Mouse (Mus musculus) limb, embryonic 14.5 days (tissue): ENCODE data around the gene Arhgap17. TPM values are rescaled to one million over a fixed set of nuclear protein-coding genes. Genes with fewer than 3 reads are reported as not detected.

Source experiments
- ATAC-seq: fragments of 200-750 bp; cut with Nextera tagmentation; 2 replicates; pipeline ENCODE4 v1.8.0; 2017; ENCODE audit warnings: low read depth, moderate number of reproducible peaks, moderate TSS enrichment; ENCODE audit not compliant: low FRiP score
- DNase-seq: peaks from one replicate; pipeline ENCODE4 v3.0.0-alpha.2; 2015; ENCODE audit warnings: low spot score
- H3K27ac ChIP-seq: fragments of 300-500 bp; sonication (generic); replicated peaks from 2 replicates; pipeline ENCODE4 v1.5.1; 2014; ENCODE audit warnings: low read depth, mild to moderate bottlenecking, low read length, moderate library complexity, mixed read lengths
- H3K27me3 ChIP-seq: fragments of 300-500 bp; sonication (generic); 2 replicates; pipeline ENCODE4 v1.6.1; 2014; ENCODE audit warnings: low read length, mixed read lengths; ENCODE audit not compliant: control insufficient read depth, insufficient read depth
- H3K36me3 ChIP-seq: fragments of 300-500 bp; sonication (generic); 2 replicates; pipeline ENCODE4 v1.6.1; 2014; ENCODE audit warnings: mild to moderate bottlenecking, low read length, moderate library complexity, mixed read lengths; ENCODE audit not compliant: control insufficient read depth, insufficient read depth
- H3K4me1 ChIP-seq: fragments of 300-500 bp; sonication (generic); 2 replicates; pipeline ENCODE4 v1.6.1; 2014; ENCODE audit warnings: antibody characterized with exemption, low read length, mixed read lengths; ENCODE audit not compliant: control insufficient read depth, insufficient read depth
- H3K4me2 ChIP-seq: fragments of 300-500 bp; sonication (generic); replicated peaks from 2 replicates; pipeline ENCODE4 v1.6.1; 2014; ENCODE audit warnings: low read depth, mild to moderate bottlenecking, low read length, moderate library complexity; ENCODE audit not compliant: severe bottlenecking
- H3K4me3 ChIP-seq: fragments of 300-500 bp; sonication (generic); replicated peaks from 2 replicates; pipeline ENCODE4 v1.5.1; 2014; ENCODE audit warnings: low read length
- H3K9ac ChIP-seq: fragments of 300-500 bp; sonication (generic); 2 replicates; pipeline ENCODE4 v1.6.1; 2014; ENCODE audit warnings: mild to moderate bottlenecking, low read depth, low read length, moderate library complexity; ENCODE audit not compliant: severe bottlenecking
- H3K9me3 ChIP-seq: fragments of 300-500 bp; sonication (generic); 2 replicates; pipeline ENCODE4 v1.6.1; 2016; ENCODE audit warnings: low read length; ENCODE audit not compliant: control insufficient read depth
- POLR2A ChIP-seq: fragments of 200-500 bp; IDR thresholded peaks from 2 replicates; pipeline ENCODE4 v1.8.0; 2012; ENCODE audit warnings: inconsistent platforms, mild to moderate bottlenecking, moderate library complexity, borderline replicate concordance; ENCODE audit not compliant: insufficient read depth, insufficient read length; ENCODE audit errors: extremely low read depth
- WGBS: fragments of 180-500 bp; shearing (Covaris S2); extraction: QIAGEN DNeasy Blood & Tissue Kit; methylation state at CpG from one replicate; pipeline ENCODE4 v1.1.7; 2014; 5-methylcytosine and 5-hydroxymethylcytosine counted together
- polyA plus RNA-seq, 2 experiments: library from polyadenylated mRNA; depleted of rRNA in 1 of 2; stranded (reverse) in 1 of 2; unstranded in 1 of 2; fragments of >200 nt; fragmentation: Nextera tagmentation in 1 of 2; extraction: Ambion mirVana in 1 of 2; gene quantifications; 2 replicates each; pipeline versions ENCODE4 v1.2.1 to v1.2.3; 2012 to 2014

The Arhgap17 gene
- polyA plus RNA-seq, 2 experiments = 26.1 to 39.5 TPM

DNA sequence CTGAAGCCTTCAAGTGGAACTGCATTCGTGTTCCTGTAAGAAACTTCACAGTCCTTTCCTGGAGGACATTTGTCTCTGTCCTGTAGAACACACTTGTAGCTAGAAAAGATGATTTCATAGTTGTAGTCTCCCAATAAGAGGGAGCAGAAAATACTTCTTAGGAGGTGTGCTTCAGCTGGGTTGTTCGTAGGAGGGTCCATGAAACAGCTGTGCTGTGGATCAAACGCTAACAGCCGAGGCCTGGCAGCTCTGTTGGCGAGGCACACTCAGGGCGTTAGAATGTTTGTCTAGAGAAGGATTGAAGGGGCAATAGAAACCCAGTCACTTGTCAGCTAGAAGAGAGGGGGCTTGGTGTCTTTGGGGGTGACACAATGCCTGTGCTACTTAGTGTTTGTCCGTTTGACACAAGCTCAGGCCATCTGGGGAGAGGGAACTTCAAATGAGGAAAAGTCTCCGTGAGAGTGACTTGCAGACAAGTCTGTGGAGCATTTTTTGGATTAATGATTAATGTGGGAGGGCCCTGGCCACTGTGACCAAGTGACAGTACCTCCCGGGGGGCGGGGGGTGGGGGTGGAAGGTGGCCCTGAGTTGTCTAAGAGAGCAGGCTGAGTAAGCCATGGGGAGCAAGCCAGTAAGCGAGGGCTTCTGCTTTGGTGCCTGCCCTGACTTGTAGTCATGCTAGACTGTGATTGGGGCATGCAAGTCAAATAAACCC lies 16.1 kb upstream of the Arhgap17 start:
- Histone ChIP-seq H3K4me1 (no peaks in the 10 kb centered on the region), H3K4me3 (no peak overlapping the region), H3K9ac (no peak overlapping the region), H3K27me3 (no peaks in the 10 kb centered on the region), H3K36me3 (peaks cover 19% of the 10 kb centered on the region), H3K9me3 (no peaks in the 10 kb centered on the region), H3K4me2 (no peak overlapping the region), H3K27ac (no peak overlapping the region)
- ATAC-seq = no peak
- no peak for TF ChIP-seq POLR2A
- WGBS = 68% methylated on average over 11 of the region's 11 CpGs
- no peak for DNase-seq

DNA sequence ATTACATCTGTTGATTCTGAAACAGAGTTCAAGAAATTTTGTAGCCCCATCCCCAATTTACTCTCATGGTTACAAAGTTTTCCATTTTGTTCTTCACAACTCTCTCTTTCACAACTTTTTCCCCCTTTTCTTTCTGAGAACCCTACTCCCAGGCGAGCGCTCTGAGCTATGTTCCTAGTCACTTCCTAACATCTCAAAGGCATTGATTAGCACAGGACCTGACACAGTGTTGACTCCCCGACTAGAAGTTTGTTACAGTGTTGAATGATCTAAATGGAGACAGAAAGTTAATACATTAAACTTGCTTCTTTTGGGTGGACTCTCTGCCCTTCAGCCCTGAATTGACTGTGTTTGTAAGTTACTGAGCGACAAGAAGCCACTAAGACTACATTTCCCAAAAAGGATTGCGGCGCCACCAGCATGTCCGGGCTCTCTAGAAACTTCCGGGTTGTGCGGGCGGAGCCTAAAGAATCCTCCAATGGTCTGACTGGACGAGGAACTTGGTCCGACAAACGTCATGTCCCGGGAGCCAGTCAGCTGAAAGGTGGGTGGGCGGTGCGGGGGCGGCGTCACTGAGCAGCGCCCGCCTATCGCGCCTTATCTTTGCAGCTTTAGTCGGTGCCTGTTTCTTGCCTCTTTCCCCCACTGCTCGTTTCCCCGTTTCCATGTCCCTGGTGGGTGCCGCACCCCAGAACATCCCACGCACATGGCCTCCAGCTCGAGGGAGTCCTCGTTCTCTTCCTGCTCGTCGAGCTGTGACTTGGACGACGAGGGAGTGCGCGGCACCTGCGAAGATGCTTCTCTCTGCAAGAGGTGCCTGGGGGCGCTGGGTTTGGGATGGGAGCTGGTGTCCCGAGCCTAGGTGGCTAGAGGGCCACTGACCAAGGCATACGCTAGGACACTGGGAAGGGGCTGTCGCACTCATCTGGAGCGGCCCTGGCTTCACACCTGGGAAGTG lies 8.0 kb upstream of the Arhgap17 start:
- DNase-seq (peak; percentile 99), ATAC-seq (peak; percentile 100)
- Histone ChIP-seq H3K4me1 (peaks cover 11% of the 10 kb centered on the region), H3K9me3 (no peaks in the 10 kb centered on the region), H3K27ac (0 out of 2 replicates have a peak overlapping the region, but pooled peaks have one; percentile 8), H3K27me3 (no peaks in the 10 kb centered on the region), H3K4me3 (peak overlapping the region; percentile 82), H3K4me2 (peak overlapping the region; percentile 85), H3K9ac (peak overlapping the region; percentile 80), H3K36me3 (no peaks in the 10 kb centered on the region)
- 4% methylated on average over 41 of the region's 41 CpGs for WGBS
- no peak for TF ChIP-seq POLR2A

DNA sequence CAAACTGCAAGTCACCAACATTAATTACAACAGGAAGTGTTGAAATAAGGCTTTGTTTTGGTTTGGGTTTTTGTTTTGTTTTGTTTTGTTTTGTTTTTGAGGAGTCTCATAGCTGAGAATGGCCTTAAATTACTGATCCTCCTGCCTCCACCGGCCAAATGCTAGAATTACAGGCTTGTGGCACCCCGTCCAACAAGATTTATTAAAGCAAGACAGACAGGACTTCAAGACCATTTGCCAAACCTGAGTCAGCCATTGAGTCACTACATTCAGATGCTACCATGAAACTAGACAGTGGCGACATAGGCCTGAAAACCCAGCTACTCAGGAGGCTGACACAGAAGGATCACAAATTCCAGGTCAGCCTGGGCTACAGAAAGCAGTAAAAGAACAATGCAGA lies 1.8 kb upstream of the Arhgap17 start:
- H3K36me3 ChIP-seq = no peaks in the 10 kb centered on the region
- 49% methylated on average over 3 of the region's 3 CpGs for WGBS
- H3K9me3 ChIP-seq = no peaks in the 10 kb centered on the region
- H3K9ac ChIP-seq = no peak overlapping the region
- ATAC-seq = no peak
- H3K4me1 ChIP-seq = peaks cover 25% of the 10 kb centered on the region
- no peak overlapping the region for H3K4me3 ChIP-seq
- H3K27me3 ChIP-seq = no peaks in the 10 kb centered on the region
- DNase-seq = no peak
- no peak for TF ChIP-seq POLR2A
- H3K4me2 ChIP-seq = no peak overlapping the region
- no peak overlapping the region for H3K27ac ChIP-seq

DNA sequence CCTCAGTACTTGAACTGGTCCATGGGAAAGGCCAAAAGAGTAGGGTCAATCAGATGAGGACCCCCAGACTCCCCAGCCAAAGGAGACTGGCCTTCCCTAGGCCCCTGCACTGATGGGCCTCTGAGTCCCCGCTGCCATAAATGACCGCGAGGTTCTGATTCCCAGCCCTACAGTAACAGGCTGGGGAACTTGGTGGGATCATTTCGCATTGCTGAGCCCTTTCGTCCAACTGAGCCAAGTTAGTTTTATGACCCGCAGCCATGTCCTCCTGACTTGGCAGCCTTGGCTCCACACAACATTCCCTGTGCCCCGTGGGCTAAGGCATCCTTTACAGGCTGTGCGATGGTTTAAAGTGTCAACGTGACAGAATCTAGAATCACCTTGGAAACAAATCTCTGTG lies 985 bp upstream of the Arhgap17 start:
- no peaks in the 10 kb centered on the region for H3K27me3 ChIP-seq
- no peak for ATAC-seq
- peaks cover 25% of the 10 kb centered on the region for H3K4me1 ChIP-seq
- H3K27ac ChIP-seq = no peak overlapping the region; the same call in 1 of the 2 replicates
- H3K9me3 ChIP-seq = no peaks in the 10 kb centered on the region
- peak overlapping the region; percentile 79 for H3K4me3 ChIP-seq
- WGBS = 36% methylated on average over 9 of the region's 9 CpGs
- peak overlapping the region; percentile 76 for H3K4me2 ChIP-seq
- H3K9ac ChIP-seq = peak overlapping the region; percentile 84; the same call in 1 of the 2 replicates
- no peak for TF ChIP-seq POLR2A
- DNase-seq = no peak
- no peaks in the 10 kb centered on the region for H3K36me3 ChIP-seq
